Mouse (Mus musculus): ENCODE data around the gene Gm9837.

- TF ChIP-seq POLR2A (IDR thresholded peaks at IDR 0.05; ENCODE audit: extremely low read depth, insufficient read depth, low read length) = no peak
- TF ChIP-seq CTCF (IDR thresholded peaks at IDR 0.05; ENCODE audit: low read depth, low read length) = no peak
Measured at GRCm38 (mm10) chr11:53508591-53508990, 38.3 kb upstream of the Gm9837 start.

Data from liver, adult 2 months (tissue).